Mouse (Mus musculus) intestine, embryonic 15.5 days (tissue): ENCODE data around the gene Lrrc29. TPM values are rescaled to one million over a fixed set of nuclear protein-coding genes. Genes with fewer than 3 reads are reported as not detected.
"Not testable (repeated sequence)": the region's sequence is repeated elsewhere in the genome, so short reads cannot be mapped to it uniquely, and the experiment has no call there.

Source experiments
- ATAC-seq: fragments of 200-750 bp; cut with Nextera tagmentation; 2 replicates; pipeline ENCODE4 v1.8.0; 2017; ENCODE audit warnings: moderate TSS enrichment, moderate library complexity
- H3K27ac ChIP-seq: fragments of 300-500 bp; sonication (generic); 2 replicates; pipeline ENCODE4 v1.5.1; 2015; ENCODE audit warnings: mild to moderate bottlenecking, inconsistent platforms
- H3K27me3 ChIP-seq: fragments of 300-500 bp; sonication (generic); replicated peaks from 2 replicates; pipeline ENCODE4 v1.6.1; 2015; ENCODE audit warnings: inconsistent platforms
- H3K36me3 ChIP-seq: fragments of 300-500 bp; sonication (generic); 2 replicates; pipeline ENCODE4 v1.6.1; 2015; ENCODE audit warnings: inconsistent platforms
- H3K4me1 ChIP-seq: fragments of 300-500 bp; sonication (generic); replicated peaks from 2 replicates; pipeline ENCODE4 v1.6.1; 2015; ENCODE audit warnings: inconsistent platforms
- H3K4me2 ChIP-seq: fragments of 300-500 bp; sonication (generic); replicated peaks from 2 replicates; pipeline ENCODE4 v1.6.1; 2015; ENCODE audit warnings: mild to moderate bottlenecking, inconsistent platforms
- H3K4me3 ChIP-seq: fragments of 300-500 bp; sonication (generic); replicated peaks from 2 replicates; pipeline ENCODE4 v1.5.1; 2015; ENCODE audit warnings: inconsistent platforms
- H3K9ac ChIP-seq: fragments of 300-500 bp; sonication (generic); 2 replicates; pipeline ENCODE4 v1.6.1; 2015; ENCODE audit warnings: inconsistent platforms
- H3K9me3 ChIP-seq: fragments of 300-500 bp; sonication (generic); 2 replicates; pipeline ENCODE4 v1.6.1; 2016; ENCODE audit warnings: inconsistent platforms
- WGBS: fragments of 180-500 bp; shearing (Covaris S2); methylation state at CpG from one replicate; pipeline ENCODE4 v1.1.7; 2015; 5-methylcytosine and 5-hydroxymethylcytosine counted together
- polyA plus RNA-seq: library from polyadenylated mRNA; unstranded; fragments of >200 nt; fragmentation: Nextera tagmentation; extraction: Ambion mirVana; gene quantifications from 2 replicates; pipeline ENCODE4 v1.2.1, GENCODE M21; 2015

Gene Lrrc29
- polyA plus RNA-seq, 1 experiment from 2014 or later, result 1.3 TPM

DNA sequence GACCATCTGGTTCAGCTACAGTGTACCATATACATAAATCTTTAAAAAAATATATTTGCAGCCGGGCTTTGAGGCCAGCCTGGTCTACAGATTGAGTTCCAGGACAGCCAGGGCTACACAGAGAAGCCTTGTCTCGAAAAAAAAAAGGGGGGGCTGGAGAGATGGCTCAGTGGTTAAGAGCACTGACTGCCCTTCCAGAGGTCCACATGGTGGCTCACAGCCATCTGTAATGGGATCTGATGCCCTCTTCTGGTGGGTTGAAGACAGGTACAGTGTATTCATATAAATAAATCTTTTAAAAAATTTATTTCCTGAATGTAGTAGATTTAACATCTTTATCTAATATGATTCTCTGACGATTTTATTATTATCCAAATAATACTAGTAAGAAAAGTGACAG lies 34.3 kb downstream of the Lrrc29 start:
- Histone ChIP-seq H3K4me1 (peaks cover 11% of the 10 kb centered on the region), H3K27me3 (peaks cover 11% of the 10 kb centered on the region)
- 69% methylated on average over 3 of the region's 3 CpGs for WGBS
- not testable (repeated sequence) for H3K36me3 ChIP-seq, H3K9me3 ChIP-seq, H3K9ac ChIP-seq, H3K4me3 ChIP-seq, ATAC-seq, H3K27ac ChIP-seq, H3K4me2 ChIP-seq

DNA sequence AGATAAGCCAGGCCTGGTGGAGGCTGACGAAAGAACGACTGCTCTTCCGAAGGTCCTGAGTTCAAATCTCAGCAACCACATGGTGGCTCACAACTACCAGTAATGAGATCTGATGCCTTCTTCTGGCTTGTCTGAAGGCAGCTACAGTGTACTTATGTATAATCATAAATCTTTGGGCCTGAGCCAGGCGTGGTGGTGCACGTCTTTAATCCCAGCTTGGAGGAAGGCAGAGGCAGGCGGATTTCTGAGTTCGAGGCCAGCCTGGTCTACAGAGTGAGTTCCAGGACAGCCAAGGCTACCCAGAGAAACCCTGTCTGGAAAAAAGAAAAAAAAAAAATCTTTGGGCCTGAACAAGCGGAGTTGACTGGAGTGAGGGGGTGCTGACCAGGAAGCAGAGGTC lies 34.7 kb downstream of the Lrrc29 start:
- peaks cover 11% of the 10 kb centered on the region for H3K27me3 ChIP-seq
- WGBS, result 85% methylated on average over 8 of the region's 8 CpGs
- H3K36me3 ChIP-seq, H3K9me3 ChIP-seq, H3K27ac ChIP-seq, H3K9ac ChIP-seq, ATAC-seq, H3K4me2 ChIP-seq, H3K4me3 ChIP-seq: not testable (repeated sequence)
- H3K4me1 ChIP-seq, result peaks cover 11% of the 10 kb centered on the region

DNA sequence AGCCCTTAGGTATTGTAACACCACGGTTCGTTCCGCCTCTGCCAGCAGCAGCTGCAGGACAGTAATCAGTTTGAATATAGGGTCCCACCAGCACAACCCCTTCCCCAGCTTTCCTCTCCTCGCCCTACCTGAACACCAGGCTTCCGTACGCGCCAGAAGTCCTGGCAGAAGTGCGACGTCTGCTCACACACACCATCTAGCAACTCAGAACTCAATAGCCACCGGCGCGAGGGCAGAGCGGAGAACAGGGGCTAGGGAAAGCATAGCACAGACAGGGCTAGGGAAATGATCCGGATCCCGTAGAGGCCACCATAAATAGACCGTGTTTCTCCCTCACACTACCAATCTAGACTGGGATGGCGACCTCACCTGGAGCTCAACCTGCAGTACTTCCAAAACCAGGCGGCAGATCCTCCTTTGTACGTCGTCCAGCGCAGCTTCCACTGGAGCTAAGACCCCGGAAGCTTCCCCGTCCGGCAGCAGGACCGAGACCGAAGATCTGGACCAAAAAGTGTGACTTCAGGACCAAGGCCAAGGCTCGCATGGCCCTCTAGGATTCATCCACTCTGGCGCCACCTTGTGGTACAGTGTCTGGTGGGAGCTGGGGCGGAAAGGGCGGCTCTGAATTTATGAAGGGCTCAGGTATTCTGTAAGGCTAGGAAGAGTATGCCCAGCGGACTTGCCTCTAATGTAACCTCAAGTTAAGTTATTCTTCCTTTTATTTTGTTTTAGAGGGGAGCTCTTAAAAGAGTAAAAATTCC lies 35.3 kb downstream of the Lrrc29 start:
- Histone ChIP-seq H3K36me3 (no peaks in the 10 kb centered on the region), H3K9ac (no peak overlapping the region), H3K27ac (no peak overlapping the region), H3K4me1 (peaks cover 11% of the 10 kb centered on the region), H3K4me2 (peak overlapping the region; percentile 86), H3K9me3 (no peaks in the 10 kb centered on the region), H3K27me3 (peaks cover 11% of the 10 kb centered on the region), H3K4me3 (peak overlapping the region; percentile 48; the same call in 1 of the 2 replicates)
- ATAC-seq, result no peak
- 7% methylated on average over 31 of the region's 31 CpGs for WGBS

DNA sequence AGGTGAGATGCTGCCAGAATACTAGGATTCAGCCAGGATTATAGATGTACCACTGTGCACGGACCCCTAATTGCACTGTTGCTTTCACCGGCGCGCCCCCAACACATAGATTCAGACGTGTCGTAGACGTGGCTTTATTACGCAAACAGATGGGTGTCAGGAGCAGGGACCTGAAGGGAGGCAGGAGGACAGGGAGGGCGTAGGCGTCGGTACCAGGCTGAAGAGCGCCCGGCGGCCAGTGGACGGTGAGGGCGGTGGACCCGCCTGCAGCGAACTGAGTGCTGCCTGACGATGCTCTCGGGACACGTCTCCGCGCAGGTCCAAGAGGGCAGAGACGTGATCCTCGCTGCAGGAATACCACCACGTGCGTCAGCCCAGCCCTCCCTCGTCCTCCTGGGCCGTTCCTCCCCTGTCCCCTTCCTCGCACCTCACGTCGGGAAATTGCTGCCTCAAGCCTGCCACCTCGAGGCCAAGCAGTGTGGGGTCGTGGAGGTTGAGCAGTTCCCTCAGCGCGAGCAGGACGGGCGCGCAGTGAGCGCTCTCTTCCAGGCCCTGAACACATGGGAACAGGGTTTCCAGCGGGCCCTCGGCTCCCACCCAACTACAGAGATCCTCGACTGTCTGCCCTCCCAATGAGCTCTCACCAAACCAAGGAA lies 36.1 kb downstream of the Lrrc29 start, which contains the start of gene 4931428F04Rik:
Gene 4931428F04Rik (minus strand): TSS at position 60 of the 656 bp plus-strand sequence.
- peak; percentile 30 for ATAC-seq
- Histone ChIP-seq H3K36me3 (no peaks in the 10 kb centered on the region), H3K27ac (peak within 1 kb of the TSS; percentile 56; the same call in 1 of the 2 replicates), H3K4me1 (peaks cover 11% of the 10 kb centered on the region), H3K4me3 (peak within 1 kb of the TSS; percentile 48), H3K9ac (peak within 1 kb of the TSS; percentile 38; the same call in 1 of the 2 replicates), H3K4me2 (peak within 1 kb of the TSS; percentile 86), H3K9me3 (no peaks in the 10 kb centered on the region), H3K27me3 (peaks cover 11% of the 10 kb centered on the region)
- 1% methylated on average over 43 of the region's 43 CpGs for WGBS

DNA sequence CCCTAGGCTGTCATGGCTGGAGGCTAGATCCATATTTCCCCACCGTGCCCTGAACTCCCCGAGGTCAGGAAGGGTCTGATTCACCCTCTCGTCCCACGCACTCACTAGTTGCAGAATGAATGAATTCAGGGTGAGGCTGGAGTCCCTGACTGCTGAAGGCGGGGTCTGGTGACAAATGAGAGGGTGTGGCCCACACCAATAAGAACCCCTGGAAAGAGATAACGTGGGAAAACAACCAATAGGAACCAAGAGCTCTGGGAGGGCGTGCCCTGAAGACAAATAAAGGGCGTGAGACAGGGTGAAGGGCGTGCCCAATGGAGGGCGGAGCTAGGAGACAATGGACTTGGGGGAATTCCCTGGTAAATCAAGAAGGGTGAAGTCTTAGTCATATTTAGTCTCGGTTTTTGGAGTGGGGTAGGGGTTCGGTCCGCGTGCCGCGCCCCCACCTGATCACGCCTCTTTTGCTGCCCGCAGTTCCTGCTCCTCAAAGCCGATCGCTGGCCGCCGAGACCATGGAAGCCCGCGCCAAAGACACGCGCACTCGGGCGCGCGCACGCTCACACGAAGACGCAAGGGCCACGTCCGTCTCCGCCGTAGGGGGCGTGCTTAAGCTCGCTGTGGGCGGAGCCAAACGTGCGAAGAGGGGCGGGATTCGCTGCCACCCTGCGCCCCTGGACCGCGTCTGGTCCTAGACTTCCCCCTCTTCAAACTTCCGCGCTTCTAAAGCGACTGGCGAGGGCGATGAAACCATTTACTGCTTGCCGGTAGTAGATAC lies 36.9 kb downstream of the Lrrc29 start:
- peaks cover 11% of the 10 kb centered on the region for H3K4me1 ChIP-seq
- peak overlapping the region; percentile 86 for H3K4me2 ChIP-seq
- peaks cover 11% of the 10 kb centered on the region for H3K27me3 ChIP-seq
- no peaks in the 10 kb centered on the region for H3K9me3 ChIP-seq
- H3K36me3 ChIP-seq, result no peaks in the 10 kb centered on the region
- H3K4me3 ChIP-seq, result peak overlapping the region; percentile 48
- H3K9ac ChIP-seq, result peak overlapping the region; percentile 38; the same call in 1 of the 2 replicates
- peak overlapping the region; percentile 56; the same call in 1 of the 2 replicates for H3K27ac ChIP-seq
- WGBS, result under 1% methylated on average over 53 of the region's 53 CpGs
- ATAC-seq, result peak; percentile 95

DNA sequence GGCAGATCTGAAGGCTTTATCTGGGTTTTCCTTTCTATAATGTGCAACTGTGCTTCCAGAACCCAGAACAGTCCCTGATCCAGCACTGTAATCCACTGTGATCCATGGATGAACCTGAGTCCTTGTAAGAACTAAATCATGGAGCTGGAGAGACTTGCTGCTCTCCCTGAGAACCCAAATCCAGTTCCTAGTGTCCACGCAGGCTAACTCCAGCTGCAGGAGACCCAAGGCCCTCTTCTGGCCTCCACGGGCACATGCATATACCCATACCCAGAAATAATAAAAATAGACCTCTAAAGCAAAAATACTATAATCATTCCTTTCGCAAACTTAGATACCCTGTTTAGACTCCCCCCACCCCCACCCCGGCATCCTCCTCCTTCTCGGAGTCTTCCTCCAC lies 37.8 kb downstream of the Lrrc29 start:
- no peaks in the 10 kb centered on the region for H3K9me3 ChIP-seq
- 86% methylated on average over 5 of the region's 5 CpGs for WGBS
- no peak for ATAC-seq
- H3K4me2 ChIP-seq, result peak overlapping the region; percentile 86; the same call in 1 of the 2 replicates
- no peak overlapping the region for H3K27ac ChIP-seq
- peaks cover 11% of the 10 kb centered on the region for H3K27me3 ChIP-seq
- peaks cover 11% of the 10 kb centered on the region for H3K4me1 ChIP-seq
- H3K4me3 ChIP-seq, result no peak overlapping the region
- no peak overlapping the region for H3K9ac ChIP-seq
- H3K36me3 ChIP-seq, result no peaks in the 10 kb centered on the region

DNA sequence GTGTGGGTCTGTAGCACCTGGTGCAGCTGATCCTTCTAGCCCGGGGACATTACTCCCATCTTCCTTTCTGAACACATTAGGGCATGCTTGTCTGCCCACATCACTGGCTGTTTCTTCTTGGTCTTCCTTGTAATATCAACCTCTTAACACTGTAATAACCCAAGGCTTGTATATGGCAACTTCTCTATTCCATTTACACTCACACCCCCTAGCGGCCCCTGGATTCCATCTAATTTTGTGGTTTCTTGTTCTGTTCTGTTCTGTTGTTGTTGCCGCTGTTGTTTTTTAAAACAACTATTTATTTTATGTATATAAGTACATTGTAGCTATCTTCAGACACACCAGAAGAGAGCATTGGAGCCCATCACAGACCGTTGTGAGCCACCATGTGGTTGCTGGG lies 39.2 kb downstream of the Lrrc29 start:
- ATAC-seq, result no peak
- Histone ChIP-seq H3K4me1 (peaks cover 11% of the 10 kb centered on the region), H3K9me3 (no peaks in the 10 kb centered on the region), H3K4me3 (no peak overlapping the region), H3K36me3 (no peaks in the 10 kb centered on the region), H3K4me2 (no peak overlapping the region), H3K27ac (no peak overlapping the region), H3K27me3 (peaks cover 11% of the 10 kb centered on the region), H3K9ac (no peak overlapping the region)
- 83% methylated on average over 4 of the region's 4 CpGs for WGBS

DNA sequence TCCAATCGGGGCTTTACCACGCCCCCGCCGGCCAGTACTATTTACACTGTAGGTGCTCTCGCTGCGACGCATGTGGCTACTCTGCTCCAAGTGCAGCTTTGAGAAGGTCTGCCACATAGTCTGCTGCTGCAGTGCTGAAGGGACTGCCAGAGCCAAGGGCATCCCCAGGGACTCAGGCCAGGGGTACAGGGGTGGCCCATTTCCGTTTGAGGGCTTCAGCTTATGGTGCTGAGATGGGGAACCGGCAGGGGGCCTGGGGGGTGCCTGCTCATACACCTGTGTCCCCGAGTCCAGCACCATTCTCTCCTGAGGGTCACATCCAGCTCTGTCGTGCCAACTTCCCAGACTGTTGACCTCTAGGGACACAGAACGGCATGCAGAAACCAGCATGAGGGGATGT lies 40.6 kb downstream of the Lrrc29 start:
- Histone ChIP-seq H3K4me2 (no peak overlapping the region), H3K4me1 (peaks cover 7% of the 10 kb centered on the region), H3K4me3 (no peak overlapping the region), H3K36me3 (no peaks in the 10 kb centered on the region), H3K9me3 (no peaks in the 10 kb centered on the region), H3K27me3 (peaks cover 7% of the 10 kb centered on the region), H3K27ac (no peak overlapping the region), H3K9ac (no peak overlapping the region)
- no peak for ATAC-seq
- 54% methylated on average over 12 of the region's 12 CpGs for WGBS

DNA sequence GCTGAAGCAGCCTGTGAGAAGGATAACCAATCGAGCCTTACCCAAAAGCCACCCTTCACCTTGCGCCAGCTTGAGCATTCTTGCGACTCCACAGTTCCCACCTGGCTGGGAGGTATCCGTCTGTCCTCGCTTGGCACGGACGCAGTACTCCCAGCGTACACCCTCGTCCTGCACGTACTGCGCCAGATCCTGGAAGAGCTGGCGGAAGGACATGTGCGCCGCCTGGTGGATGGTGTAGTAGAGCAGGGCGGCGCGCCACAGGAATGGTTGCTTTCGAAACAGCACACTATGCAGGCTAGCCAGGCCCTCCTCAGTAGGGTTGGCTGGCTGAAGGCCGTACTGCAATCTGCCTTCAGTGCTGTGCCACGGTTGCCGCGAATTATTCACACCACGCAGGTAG lies 43.0 kb downstream of the Lrrc29 start:
- Histone ChIP-seq H3K27ac (no peak overlapping the region), H3K4me1 (peaks cover 10% of the 10 kb centered on the region), H3K4me3 (no peak overlapping the region), H3K36me3 (no peaks in the 10 kb centered on the region), H3K27me3 (peaks cover 20% of the 10 kb centered on the region), H3K9me3 (no peaks in the 10 kb centered on the region), H3K9ac (no peak overlapping the region), H3K4me2 (no peak overlapping the region)
- WGBS, result 33% methylated on average over 23 of the region's 23 CpGs
- peak; percentile 80 for ATAC-seq

DNA sequence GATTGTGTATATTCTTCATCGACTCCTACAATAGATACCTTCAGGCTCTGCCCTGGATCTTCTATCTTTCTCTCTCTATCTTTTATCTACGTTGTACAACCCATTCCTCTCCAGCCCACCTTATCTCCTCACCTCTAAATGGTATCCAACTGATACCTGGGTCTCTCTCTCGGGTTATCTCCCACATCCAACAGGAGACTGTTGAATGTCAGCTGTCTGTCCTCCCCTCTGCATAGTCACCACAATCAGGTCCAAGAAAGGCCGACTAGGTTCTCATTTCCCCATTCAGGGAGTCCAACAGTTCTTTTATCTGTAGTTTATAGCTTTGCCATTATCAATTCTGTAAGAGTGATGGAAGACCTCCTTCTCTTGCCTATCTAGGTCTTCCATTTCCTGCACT lies 43.8 kb downstream of the Lrrc29 start:
- no peaks in the 10 kb centered on the region for H3K36me3 ChIP-seq
- WGBS, result 87% methylated on average over 4 of the region's 4 CpGs
- peaks cover 10% of the 10 kb centered on the region for H3K4me1 ChIP-seq
- peaks cover 28% of the 10 kb centered on the region for H3K27me3 ChIP-seq
- no peak for ATAC-seq
- H3K27ac ChIP-seq, result no peak overlapping the region
- H3K9me3 ChIP-seq, result no peaks in the 10 kb centered on the region
- no peak overlapping the region for H3K9ac ChIP-seq
- H3K4me3 ChIP-seq, result no peak overlapping the region
- no peak overlapping the region for H3K4me2 ChIP-seq

DNA sequence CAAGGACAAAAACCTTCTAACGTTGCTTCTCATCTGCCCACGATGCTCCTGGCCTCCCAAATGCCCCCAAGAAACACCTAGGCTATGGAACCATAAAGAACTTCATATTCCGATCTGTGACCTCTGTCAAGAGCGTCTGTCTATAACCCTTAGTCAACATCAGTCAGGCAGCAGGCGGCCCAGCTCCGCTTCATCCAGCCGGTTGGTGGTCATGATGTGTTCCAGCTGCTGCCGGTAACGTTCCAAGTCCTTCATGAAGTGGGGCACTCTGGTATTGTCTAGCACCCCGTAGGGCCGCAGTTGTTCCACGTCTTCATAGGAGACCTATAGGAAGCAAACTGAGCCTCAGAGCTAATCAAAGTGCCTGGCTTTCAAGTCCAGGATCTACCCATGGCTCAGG lies 44.3 kb downstream of the Lrrc29 start:
- no peak overlapping the region for H3K27ac ChIP-seq
- H3K4me1 ChIP-seq, result peaks cover 10% of the 10 kb centered on the region
- H3K9me3 ChIP-seq, result no peaks in the 10 kb centered on the region
- H3K27me3 ChIP-seq, result peaks cover 32% of the 10 kb centered on the region
- H3K4me2 ChIP-seq, result no peak overlapping the region
- no peak overlapping the region for H3K9ac ChIP-seq
- no peak overlapping the region for H3K4me3 ChIP-seq
- H3K36me3 ChIP-seq, result no peaks in the 10 kb centered on the region
- WGBS, result 91% methylated on average over 12 of the region's 12 CpGs
- ATAC-seq, result no peak

DNA sequence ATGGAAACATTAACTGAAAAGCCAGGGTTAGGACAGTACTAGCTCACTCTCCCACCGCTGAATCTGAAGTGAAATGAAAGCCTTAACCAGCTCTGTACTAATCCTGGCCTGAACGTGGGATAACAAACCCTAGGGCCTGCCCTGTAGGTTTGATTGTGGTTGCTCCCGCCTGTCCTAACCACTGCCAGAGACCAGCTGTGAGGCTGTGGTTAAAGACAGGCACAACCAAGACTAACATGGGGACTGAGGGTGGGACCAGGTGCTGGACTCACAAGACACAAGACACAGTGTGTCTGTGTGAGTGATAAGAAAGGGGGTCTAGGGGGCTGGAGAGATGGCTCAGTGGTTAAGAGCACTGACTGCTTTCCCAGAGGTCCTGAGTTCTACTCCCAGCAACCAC lies 45.5 kb downstream of the Lrrc29 start:
- peaks cover 19% of the 10 kb centered on the region for H3K4me1 ChIP-seq
- H3K4me2 ChIP-seq, result no peak overlapping the region
- H3K27ac ChIP-seq, result no peak overlapping the region
- no peaks in the 10 kb centered on the region for H3K9me3 ChIP-seq
- 72% methylated on average over 3 of the region's 3 CpGs for WGBS
- peaks cover 43% of the 10 kb centered on the region for H3K27me3 ChIP-seq
- ATAC-seq, result no peak
- H3K4me3 ChIP-seq, result no peak overlapping the region
- no peak overlapping the region for H3K9ac ChIP-seq
- H3K36me3 ChIP-seq, result no peaks in the 10 kb centered on the region
